Mouse (Mus musculus) neural tube, embryonic 15.5 days (tissue): ENCODE measurements around the gene Cckbr. TPM values are rescaled to one million over a fixed set of nuclear protein-coding genes. Genes with fewer than 3 reads are reported as not detected.

Experiments used
- ATAC-seq: fragments of 200-750 bp; cut with Nextera tagmentation; 2 replicates; pipeline ENCODE4 v1.8.0; 2017; ENCODE audit warnings: mild to moderate bottlenecking, moderate TSS enrichment, moderate library complexity; ENCODE audit not compliant: low FRiP score
- H3K27ac ChIP-seq: fragments of 300-500 bp; sonication (generic); replicated peaks from 2 replicates; pipeline ENCODE4 v1.5.1; 2015; ENCODE audit warnings: mild to moderate bottlenecking, inconsistent platforms
- H3K27me3 ChIP-seq: fragments of 300-500 bp; sonication (generic); replicated peaks from 2 replicates; pipeline ENCODE4 v1.6.1; 2015; ENCODE audit warnings: inconsistent platforms
- H3K36me3 ChIP-seq: fragments of 300-500 bp; sonication (generic); 2 replicates; pipeline ENCODE4 v1.6.1; 2015; ENCODE audit warnings: inconsistent platforms
- H3K4me1 ChIP-seq: fragments of 300-500 bp; sonication (generic); 2 replicates; pipeline ENCODE4 v1.6.1; 2015; ENCODE audit warnings: inconsistent platforms
- H3K4me2 ChIP-seq: fragments of 300-500 bp; sonication (generic); 2 replicates; pipeline ENCODE4 v1.6.1; 2015; ENCODE audit warnings: inconsistent platforms, mild to moderate bottlenecking, moderate library complexity
- H3K4me3 ChIP-seq: fragments of 300-500 bp; sonication (generic); replicated peaks from 2 replicates; pipeline ENCODE4 v1.5.1; 2015; ENCODE audit warnings: mild to moderate bottlenecking, inconsistent platforms
- H3K9ac ChIP-seq: fragments of 300-500 bp; sonication (generic); replicated peaks from 2 replicates; pipeline ENCODE4 v1.6.1; 2015; ENCODE audit warnings: mild to moderate bottlenecking, inconsistent platforms
- H3K9me3 ChIP-seq: fragments of 300-500 bp; sonication (generic); replicated peaks from 2 replicates; pipeline ENCODE4 v1.6.1; 2016; ENCODE audit warnings: inconsistent platforms
- WGBS: fragments of 180-500 bp; shearing (Covaris S2); methylation state at CpG from one replicate; pipeline ENCODE4 v1.1.7; 2015; ENCODE audit warnings: mixed read lengths; 5-methylcytosine and 5-hydroxymethylcytosine counted together
- polyA plus RNA-seq: library from polyadenylated mRNA; unstranded; fragments of >200 nt; fragmentation: Nextera tagmentation; extraction: Ambion mirVana; gene quantifications from 2 replicates; pipeline ENCODE4 v1.2.1, GENCODE M21; 2015

Gene Cckbr
- polyA plus RNA-seq, 1 experiment from 2014 or later: 6.2 TPM

DNA sequence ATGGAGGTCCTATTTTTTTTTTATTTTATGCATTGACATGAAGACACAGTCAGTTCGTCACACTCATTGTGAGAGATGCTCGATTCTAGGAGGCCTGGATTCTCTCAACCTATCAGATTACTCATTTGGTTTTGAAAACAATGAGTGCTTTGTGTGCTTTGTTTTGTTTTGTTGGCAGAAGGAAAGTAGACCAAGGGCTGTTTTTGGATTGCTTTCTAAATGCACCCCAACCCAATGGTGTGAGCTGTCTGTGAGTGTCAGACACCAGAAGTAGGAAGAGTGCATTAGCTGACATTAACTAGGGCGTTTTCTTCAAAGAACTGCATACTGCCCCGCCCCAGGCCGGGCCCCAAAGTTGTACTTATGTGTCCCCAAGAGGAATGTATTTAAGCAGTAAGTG is 54.5 kb downstream of the Cckbr start:
- H3K4me3 ChIP-seq: no peak overlapping the region
- peaks cover 28% of the 10 kb centered on the region for H3K4me1 ChIP-seq
- H3K27me3 ChIP-seq: no peaks in the 10 kb centered on the region
- no peak overlapping the region for H3K9ac ChIP-seq
- H3K36me3 ChIP-seq: no peaks in the 10 kb centered on the region
- H3K9me3 ChIP-seq: no peaks in the 10 kb centered on the region
- H3K27ac ChIP-seq: no peak overlapping the region
- ATAC-seq: no peak
- WGBS: 41% methylated on average over 5 of the region's 5 CpGs
- peak overlapping the region; percentile 67; the same call in 1 of the 2 replicates for H3K4me2 ChIP-seq

DNA sequence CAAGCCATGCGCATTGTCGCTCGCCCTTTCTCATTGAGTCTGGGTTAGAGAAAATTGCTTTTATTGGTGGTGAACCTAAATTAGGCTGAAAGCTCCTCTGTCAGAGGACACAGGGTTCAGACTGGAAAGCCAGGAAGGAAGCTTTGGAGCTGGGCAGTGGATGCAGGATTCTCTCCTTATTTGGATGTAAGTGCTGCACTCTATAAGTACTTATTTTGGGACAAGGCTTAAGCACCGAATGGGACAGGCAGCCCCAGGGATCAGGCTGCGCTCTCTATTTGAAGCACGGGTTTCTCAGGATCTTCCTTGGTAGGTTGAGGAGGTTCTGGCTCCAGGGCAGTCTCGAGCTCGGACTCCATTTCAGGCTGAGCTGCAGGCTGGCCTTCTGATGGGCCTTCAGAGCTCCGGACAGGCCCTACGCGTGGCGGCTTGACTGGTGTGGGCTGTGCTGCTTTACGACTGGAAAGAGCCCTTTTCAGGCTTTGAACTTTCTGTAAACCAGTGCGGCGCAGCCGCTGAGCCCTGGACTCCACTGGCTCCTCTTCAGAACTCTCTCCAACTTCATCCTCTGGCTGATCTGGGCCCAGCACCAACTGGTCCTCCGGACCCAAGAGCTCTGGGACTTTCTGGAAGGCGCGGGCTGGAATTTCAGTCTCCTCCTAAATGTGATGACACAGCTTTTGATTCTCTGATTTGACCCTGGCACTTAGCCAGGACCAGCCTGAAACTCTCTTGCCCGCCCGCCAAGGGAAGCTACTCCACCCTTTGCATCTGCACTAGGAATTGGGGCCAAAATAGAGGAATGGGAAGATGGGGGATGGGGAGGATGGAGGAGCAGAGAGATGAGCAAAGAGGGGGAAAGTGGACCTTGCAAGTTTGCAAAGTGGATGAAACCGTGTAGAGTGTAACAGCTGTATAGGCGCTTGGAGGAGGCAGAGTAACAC is 55.3 kb downstream of the Cckbr start:
- H3K9me3 ChIP-seq: no peaks in the 10 kb centered on the region
- no peak for ATAC-seq
- H3K4me1 ChIP-seq: peaks cover 28% of the 10 kb centered on the region
- 52% methylated on average over 23 of the region's 23 CpGs for WGBS
- peak overlapping the region; percentile 67 for H3K4me2 ChIP-seq
- peak overlapping the region; percentile 47 for H3K4me3 ChIP-seq
- no peaks in the 10 kb centered on the region for H3K27me3 ChIP-seq
- H3K9ac ChIP-seq: peak overlapping the region; percentile 54; the same call in 1 of the 2 replicates
- H3K36me3 ChIP-seq: no peaks in the 10 kb centered on the region
- peak overlapping the region; percentile 73 for H3K27ac ChIP-seq

DNA sequence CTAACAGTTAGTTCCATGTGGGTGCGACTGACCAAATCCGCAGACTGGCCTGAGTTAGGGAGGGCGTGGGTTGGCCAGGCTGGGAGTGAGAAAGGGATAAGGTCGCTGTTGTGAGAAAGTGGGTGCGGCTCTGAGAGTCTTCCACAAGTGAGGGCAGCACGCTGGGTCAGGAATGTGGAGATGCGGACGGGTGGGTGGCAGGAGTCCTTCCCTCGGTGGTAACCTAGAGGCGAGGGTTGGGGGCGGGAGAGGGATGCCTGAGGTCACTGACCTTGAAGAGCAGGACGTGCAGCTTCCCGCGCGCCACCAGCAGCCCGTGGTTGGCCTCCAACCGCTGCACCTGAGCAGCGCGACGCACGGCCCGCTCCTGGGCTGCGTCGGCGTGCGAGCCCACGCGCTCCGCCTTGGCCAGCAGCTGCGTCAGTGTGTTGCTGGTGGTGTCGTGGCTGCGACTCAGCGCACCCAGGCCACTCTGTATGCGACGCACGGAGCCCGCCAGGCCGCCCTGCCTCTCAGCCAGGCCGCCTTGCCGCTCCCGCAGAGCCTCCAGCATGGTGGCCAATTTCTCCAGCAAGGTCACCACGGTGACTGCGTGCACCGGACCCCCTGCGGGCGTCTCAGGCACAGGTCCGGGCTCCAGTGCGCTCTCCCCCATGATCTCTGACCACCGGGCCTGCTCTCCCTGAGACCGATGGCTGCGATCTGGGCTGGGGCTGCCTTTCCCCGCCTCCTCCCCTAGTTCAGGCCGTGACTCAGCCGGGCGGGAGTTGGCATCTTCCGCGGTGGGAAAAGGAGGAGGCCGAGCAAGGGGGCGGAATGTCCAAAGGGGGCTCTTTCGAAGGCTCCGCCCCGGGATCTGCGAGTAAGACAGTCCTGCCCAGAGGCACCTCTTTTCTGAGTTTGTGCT is 56.2 kb downstream of the Cckbr start, which contains the start of gene Cavin3:
Gene Cavin3 (minus strand): TSS at position 796 of the 907 bp plus-strand sequence.
- Histone ChIP-seq H3K9me3 (no peaks in the 10 kb centered on the region), H3K4me2 (peak within 1 kb of the TSS; percentile 67), H3K4me3 (peak within 1 kb of the TSS; percentile 47), H3K27me3 (no peaks in the 10 kb centered on the region), H3K36me3 (no peaks in the 10 kb centered on the region), H3K4me1 (peaks cover 28% of the 10 kb centered on the region), H3K27ac (peak within 1 kb of the TSS; percentile 73), H3K9ac (peak within 1 kb of the TSS; percentile 54)
- ATAC-seq: peak; percentile 90
- WGBS: 3% methylated on average over 62 of the region's 63 CpGs

DNA sequence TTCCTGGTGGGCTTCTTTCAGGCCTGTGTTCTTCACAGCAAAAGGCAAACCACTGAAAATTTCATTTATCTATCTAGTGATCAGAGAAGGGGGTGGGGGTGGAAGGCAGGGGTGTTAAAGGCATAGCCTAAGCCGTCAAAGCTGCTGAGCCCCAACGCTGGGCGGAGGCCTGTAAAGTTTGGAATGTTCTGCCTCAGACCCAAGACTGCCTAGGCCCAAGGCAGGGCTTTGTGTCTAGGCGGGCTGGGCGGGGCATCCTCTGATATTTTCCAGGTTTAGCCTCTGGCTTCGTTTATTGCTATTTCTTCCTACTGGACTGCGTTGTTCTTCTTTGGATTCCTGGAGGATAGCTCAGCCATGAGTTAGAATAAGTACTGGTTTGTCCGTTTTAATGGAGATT is 56.9 kb downstream of the Cckbr start:
- Histone ChIP-seq H3K9me3 (no peaks in the 10 kb centered on the region), H3K4me3 (peak overlapping the region; percentile 47), H3K4me2 (peak overlapping the region; percentile 67), H3K9ac (no peak overlapping the region), H3K36me3 (no peaks in the 10 kb centered on the region), H3K4me1 (peaks cover 28% of the 10 kb centered on the region), H3K27ac (peak overlapping the region; percentile 73; the same call in 1 of the 2 replicates), H3K27me3 (no peaks in the 10 kb centered on the region)
- 50% methylated on average over 8 of the region's 8 CpGs for WGBS
- ATAC-seq: peak; percentile 33; the same call in 1 of the 2 replicates

DNA sequence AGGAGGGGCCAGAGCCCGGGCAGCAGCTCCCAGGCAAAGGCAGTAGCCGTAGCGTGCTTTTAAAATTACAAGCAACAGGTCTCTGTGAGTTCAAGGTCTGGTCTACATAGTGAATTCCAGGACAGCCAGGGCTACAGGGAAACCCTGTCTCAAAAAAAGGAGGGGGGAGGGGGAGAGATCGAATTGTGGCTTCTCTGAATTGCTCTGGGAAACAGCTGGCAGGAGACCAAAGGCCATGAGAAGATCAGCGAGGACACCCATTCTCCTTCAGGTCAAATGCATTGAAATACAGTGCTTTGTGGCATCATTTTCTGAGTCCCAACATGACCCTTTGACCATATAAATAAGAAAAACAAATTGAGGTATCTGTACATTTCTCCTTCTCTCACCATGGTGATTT is 59.5 kb downstream of the Cckbr start:
- Histone ChIP-seq H3K27ac (no peak overlapping the region), H3K4me3 (no peak overlapping the region), H3K9me3 (no peaks in the 10 kb centered on the region), H3K4me1 (peaks cover 23% of the 10 kb centered on the region), H3K36me3 (no peaks in the 10 kb centered on the region), H3K27me3 (no peaks in the 10 kb centered on the region), H3K9ac (no peak overlapping the region), H3K4me2 (no peak overlapping the region)
- WGBS: 74% methylated on average over 5 of the region's 5 CpGs
- ATAC-seq: no peak

DNA sequence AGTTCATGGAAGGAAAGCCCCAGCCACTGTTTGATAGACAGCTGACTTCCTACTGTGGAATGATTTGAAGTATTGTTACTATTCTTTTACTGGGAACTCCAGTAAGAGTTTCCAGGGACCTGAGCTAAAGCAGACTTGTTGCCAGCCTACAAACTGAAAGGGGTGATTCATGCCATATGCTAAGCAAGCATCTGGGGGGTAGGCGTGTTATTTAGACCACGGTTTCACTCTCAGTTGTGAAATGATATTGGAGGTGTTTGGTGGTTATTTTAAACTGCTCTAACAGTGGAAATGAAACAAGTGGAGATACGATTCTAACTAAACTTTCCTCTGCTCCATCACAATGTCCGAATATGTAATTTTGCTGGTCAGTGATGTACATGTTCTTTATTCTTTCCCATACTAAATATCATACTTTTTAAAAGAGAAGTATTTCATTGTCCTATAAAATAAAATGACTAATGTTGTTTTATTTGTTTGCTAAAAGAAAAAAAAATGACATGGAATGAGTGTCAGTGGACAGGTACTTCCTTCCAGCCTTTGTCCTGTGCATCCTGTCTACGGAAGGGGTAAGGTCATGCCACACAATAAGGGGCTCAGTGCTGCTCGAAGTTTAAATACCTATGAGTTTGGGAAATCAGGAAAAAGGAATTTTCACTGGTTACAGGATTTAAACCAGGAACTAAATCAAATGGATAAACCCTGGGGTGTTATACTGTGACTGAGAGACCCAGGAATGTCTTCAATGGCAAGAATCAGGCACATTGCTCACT is 61.8 kb downstream of the Cckbr start:
- H3K4me2 ChIP-seq: no peak overlapping the region
- H3K27ac ChIP-seq: no peak overlapping the region
- 82% methylated on average over 6 of the region's 6 CpGs for WGBS
- no peaks in the 10 kb centered on the region for H3K9me3 ChIP-seq
- no peak for ATAC-seq
- no peaks in the 10 kb centered on the region for H3K36me3 ChIP-seq
- no peaks in the 10 kb centered on the region for H3K27me3 ChIP-seq
- no peak overlapping the region for H3K4me3 ChIP-seq
- no peak overlapping the region for H3K9ac ChIP-seq
- H3K4me1 ChIP-seq: peaks cover 4% of the 10 kb centered on the region

DNA sequence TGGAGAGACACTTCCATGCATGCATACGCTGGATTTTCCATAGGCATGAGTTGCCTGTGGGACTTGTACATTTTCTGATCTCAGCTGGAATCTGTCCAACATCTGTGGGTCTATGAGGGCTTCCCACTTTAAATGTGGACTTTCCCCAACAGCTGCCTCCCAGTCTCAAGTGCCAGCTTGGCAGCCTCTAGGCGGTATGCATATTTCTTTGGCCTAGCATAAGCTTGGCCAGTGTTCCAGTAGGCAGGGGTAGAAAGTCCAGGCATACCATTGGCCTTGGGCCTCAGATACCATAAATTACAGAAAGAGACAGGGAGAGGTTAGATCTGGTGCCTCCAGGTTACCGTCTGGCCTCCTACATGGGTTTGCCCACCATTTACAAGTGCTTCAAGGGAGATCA is 72.3 kb downstream of the Cckbr start:
- WGBS: 85% methylated on average over 3 of the region's 3 CpGs
- H3K4me2 ChIP-seq: no peak overlapping the region
- H3K4me1 ChIP-seq: no peaks in the 10 kb centered on the region
- H3K27me3 ChIP-seq: no peaks in the 10 kb centered on the region
- no peaks in the 10 kb centered on the region for H3K9me3 ChIP-seq
- no peak overlapping the region for H3K9ac ChIP-seq
- H3K27ac ChIP-seq: no peak overlapping the region
- H3K4me3 ChIP-seq: no peak overlapping the region
- H3K36me3 ChIP-seq: no peaks in the 10 kb centered on the region
- ATAC-seq: no peak

DNA sequence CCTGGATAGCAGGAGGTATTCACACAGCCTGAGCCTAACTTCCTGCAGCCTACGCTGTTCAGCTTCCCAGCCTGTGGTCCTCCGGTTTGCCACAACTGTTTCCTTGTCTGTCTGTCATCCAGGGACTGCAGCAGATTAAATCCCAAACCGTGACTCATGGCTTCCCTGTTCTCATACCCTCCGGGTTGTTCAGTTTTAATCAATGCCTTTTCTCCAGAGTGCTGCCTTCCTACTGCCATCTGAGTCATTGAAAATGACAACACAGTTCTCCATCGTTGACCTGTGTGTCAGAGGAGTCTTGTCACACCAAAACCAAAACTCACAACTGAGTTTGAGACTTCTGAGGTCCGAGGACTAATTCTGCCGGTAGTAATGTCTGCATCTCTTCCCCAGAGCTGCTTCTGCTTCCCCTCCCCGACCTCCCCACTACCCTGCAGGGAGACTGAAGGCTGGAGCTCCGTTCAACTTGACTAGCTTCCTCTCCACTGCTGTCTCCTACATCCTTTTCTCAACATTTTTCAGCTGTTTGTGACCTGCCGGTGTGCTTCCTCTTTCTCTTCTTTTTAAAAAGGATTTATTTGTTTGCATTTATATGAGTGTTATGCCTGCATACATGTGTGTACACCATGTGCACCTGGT is 73.4 kb downstream of the Cckbr start:
- Histone ChIP-seq H3K4me1 (no peaks in the 10 kb centered on the region), H3K4me3 (no peak overlapping the region), H3K4me2 (no peak overlapping the region), H3K27ac (no peak overlapping the region), H3K27me3 (no peaks in the 10 kb centered on the region), H3K36me3 (no peaks in the 10 kb centered on the region), H3K9me3 (no peaks in the 10 kb centered on the region), H3K9ac (no peak overlapping the region)
- no peak for ATAC-seq
- WGBS: 68% methylated on average over 10 of the region's 10 CpGs

DNA sequence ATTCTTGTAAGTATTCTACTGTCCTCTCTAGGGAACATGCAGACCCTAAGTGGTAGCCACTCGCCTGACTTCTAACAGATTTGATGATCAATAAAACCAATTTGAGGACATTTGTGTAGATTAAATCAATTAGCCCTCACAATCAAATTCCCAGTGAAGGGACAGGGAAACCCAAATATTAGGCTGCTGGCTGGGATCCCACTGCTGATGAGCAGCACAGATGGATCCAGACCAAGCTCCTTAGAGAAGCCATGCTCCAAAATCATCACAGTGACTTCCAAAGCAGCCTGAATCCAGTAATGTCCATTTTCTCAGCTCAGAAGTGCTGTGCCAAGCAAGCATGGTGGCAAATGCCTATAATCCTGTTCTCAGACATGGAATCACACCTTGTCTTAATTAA is 74.1 kb downstream of the Cckbr start:
- 79% methylated on average over 1 of the region's 1 CpGs for WGBS
- Histone ChIP-seq H3K4me3 (no peak overlapping the region), H3K9me3 (no peaks in the 10 kb centered on the region), H3K4me2 (no peak overlapping the region), H3K9ac (no peak overlapping the region), H3K27ac (no peak overlapping the region), H3K36me3 (no peaks in the 10 kb centered on the region), H3K4me1 (no peaks in the 10 kb centered on the region), H3K27me3 (no peaks in the 10 kb centered on the region)
- no peak for ATAC-seq

DNA sequence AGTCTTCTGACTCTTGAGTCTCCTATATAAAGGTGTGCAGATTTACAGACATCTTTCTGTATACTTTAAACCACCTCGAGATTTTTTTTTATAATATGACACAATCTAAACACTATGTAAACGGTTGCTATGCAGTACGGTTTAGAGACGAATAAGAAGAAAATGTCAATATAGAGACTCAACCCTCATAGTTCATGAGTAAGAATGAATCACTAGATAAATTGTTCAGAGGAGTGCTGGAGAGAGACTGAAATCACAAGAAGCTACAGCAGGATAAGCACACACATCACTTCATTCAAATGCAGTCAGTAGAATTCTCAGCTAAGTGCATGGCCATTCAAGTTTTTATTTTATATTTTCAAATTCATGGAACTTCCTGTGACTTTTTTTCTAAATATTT is 76.5 kb downstream of the Cckbr start:
- Histone ChIP-seq H3K27ac (no peak overlapping the region), H3K4me2 (no peak overlapping the region), H3K36me3 (no peaks in the 10 kb centered on the region), H3K27me3 (no peaks in the 10 kb centered on the region), H3K9ac (no peak overlapping the region), H3K4me1 (no peaks in the 10 kb centered on the region), H3K9me3 (no peaks in the 10 kb centered on the region), H3K4me3 (no peak overlapping the region)
- ATAC-seq: no peak
- WGBS: 92% methylated on average over 4 of the region's 4 CpGs

DNA sequence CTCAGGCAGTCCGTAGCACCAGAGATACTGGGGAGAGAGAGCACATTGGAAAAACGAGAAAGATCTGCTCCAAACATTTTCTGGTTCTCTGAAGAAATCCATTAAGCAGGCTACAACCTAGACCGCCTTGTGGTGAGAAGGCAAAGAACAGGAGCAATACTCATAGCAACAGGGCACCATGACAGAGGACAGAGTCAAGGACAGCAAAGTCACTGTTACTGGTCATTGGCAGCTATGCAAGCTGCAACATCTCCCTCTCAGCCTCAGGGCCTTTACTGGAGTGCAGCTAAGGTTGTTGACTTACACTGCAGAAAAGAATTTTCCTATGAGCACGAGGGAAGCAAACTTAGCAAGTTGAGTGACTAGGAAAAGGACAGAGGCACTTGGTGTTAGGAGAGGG is 81.7 kb downstream of the Cckbr start:
- no peaks in the 10 kb centered on the region for H3K36me3 ChIP-seq
- 84% methylated on average over 4 of the region's 4 CpGs for WGBS
- no peak overlapping the region for H3K4me2 ChIP-seq
- ATAC-seq: no peak
- H3K4me1 ChIP-seq: no peaks in the 10 kb centered on the region
- H3K9me3 ChIP-seq: no peaks in the 10 kb centered on the region
- no peak overlapping the region for H3K4me3 ChIP-seq
- no peaks in the 10 kb centered on the region for H3K27me3 ChIP-seq
- H3K27ac ChIP-seq: no peak overlapping the region
- no peak overlapping the region for H3K9ac ChIP-seq
